Mouse (Mus musculus) heart, postnatal 0 days (tissue): ENCODE measurements around the gene Apobec2.

Experiments used
- CTCF ChIP-seq: IDR thresholded peaks from 2 replicates; pipeline ENCODE4 v1.5.1; 2016; ENCODE audit warnings: antibody characterized with exemption, control low read depth, low read depth
- EP300 ChIP-seq: IDR thresholded peaks from 2 replicates; pipeline ENCODE4 v1.6.1; 2016; ENCODE audit warnings: antibody characterized with exemption, low read depth

DNA sequence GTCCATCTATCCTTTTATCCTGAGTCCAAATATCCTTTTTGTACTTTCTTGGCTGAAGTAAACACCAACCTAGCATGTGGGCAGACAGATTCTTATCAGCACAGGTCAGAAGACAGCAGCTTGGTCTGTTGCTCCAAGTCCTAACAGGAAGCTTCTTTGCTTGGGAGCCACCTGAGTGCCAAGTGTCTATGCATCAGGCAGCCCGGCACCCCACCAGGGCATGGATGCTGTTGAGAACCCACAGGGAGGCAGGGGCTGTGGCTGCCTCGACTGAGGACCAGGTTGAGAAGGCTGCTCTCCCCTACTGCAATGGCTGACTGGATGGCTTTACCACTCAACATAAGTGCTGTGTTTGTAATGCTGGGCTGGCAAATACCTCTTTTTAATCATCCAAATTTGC, 44.1 kb downstream of the Apobec2 start:
- TF ChIP-seq EP300 = no peak
- TF ChIP-seq CTCF = no peak
